Mouse (Mus musculus) lung, postnatal 10 days (tissue): ENCODE measurements around the gene Hoxa13.

Experiments
- DNase-seq: peaks from one replicate; pipeline ENCODE4 v3.0.0; 2021

The Hoxa13 gene

GRCm38 (mm10) chr6:52233546-52234427, 26.9 kb downstream of the Hoxa13 start:
- no peak for DNase-seq

GRCm38 (mm10) chr6:52232984-52233545, 27.6 kb downstream of the Hoxa13 start:
- DNase-seq, result no peak

GRCm38 (mm10) chr6:52232568-52232965, 28.1 kb downstream of the Hoxa13 start:
- no peak for DNase-seq

- no peak for DNase-seq
Observed at GRCm38 (mm10) chr6:52231885-52232567, 28.7 kb downstream of the Hoxa13 start.

- DNase-seq, result no peak
Observed at GRCm38 (mm10) chr6:52230516-52231165, 30.0 kb downstream of the Hoxa13 start, which contains the start of gene Hoxa9. Hoxa9 (minus strand) TSS chr6:52231089.

GRCm38 (mm10) chr6:52229558-52230416, 30.9 kb downstream of the Hoxa13 start:
- no peak for DNase-seq

GRCm38 (mm10) chr6:52228475-52229465, 31.9 kb downstream of the Hoxa13 start:
- DNase-seq, result no peak

GRCm38 (mm10) chr6:52227470-52228222, 33.0 kb downstream of the Hoxa13 start:
- no peak for DNase-seq

- no peak for DNase-seq
Observed at GRCm38 (mm10) chr6:52226569-52227257, 34.0 kb downstream of the Hoxa13 start.

GRCm38 (mm10) chr6:52225612-52226568, 34.8 kb downstream of the Hoxa13 start:
- no peak for DNase-seq

GRCm38 (mm10) chr6:52224895-52225611, 35.6 kb downstream of the Hoxa13 start:
- DNase-seq, result no peak

GRCm38 (mm10) chr6:52223939-52224760, 36.5 kb downstream of the Hoxa13 start:
- DNase-seq, result no peak

- DNase-seq, result no peak
Observed at GRCm38 (mm10) chr6:52222729-52223128, 38.0 kb downstream of the Hoxa13 start.

GRCm38 (mm10) chr6:52221993-52222685, 38.5 kb downstream of the Hoxa13 start:
- no peak for DNase-seq

- peak; percentile 90 for DNase-seq
Observed at GRCm38 (mm10) chr6:52221337-52221992, 39.2 kb downstream of the Hoxa13 start, which contains the start of gene Hoxa7. Hoxa7 (minus strand) TSS chr6:52221854.
